Mouse (Mus musculus) liver, postnatal 0 days (tissue): Measurements from ENCODE around the gene Efl1.

Experiments
- CTCF ChIP-seq: sonication (generic); IDR thresholded peaks from 2 replicates; pipeline ENCODE4 v1.5.1; 2016; ENCODE audit warnings: antibody characterized with exemption, low read depth
- EP300 ChIP-seq: IDR thresholded peaks from 2 replicates; pipeline ENCODE4 v1.6.1; 2016; ENCODE audit warnings: antibody characterized with exemption, low read depth, mild to moderate bottlenecking

- TF ChIP-seq CTCF (no peak), EP300 (no peak)
These were observed 104.0 kb downstream of the Efl1 start for GRCm38 (mm10) chr7:82752171-82753085.
